Mouse (Mus musculus): Measurements from ENCODE around the gene Cstf2t.

Cstf2t gene

DNA sequence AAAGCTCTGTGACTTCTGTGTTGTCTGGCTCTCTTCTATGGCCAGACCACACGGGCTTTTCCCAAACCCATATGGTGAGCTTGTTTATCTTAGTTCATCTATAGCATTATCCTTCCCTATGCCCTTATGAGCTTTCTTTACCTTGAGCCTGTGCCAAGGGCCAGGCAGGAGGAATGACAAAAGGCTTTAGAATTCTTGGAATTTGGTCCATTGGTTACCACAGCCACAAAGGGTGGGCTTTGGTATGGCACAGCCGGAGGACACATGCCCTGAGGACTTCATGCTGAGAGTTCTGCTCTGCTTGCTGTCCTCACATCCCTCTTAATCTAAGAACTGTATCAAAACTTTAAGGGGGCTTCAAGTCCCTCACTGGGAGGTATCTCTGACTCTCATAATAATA lies 53.7 kb downstream of the Cstf2t start:
- peak; percentile 29 for DNase-seq (ENCODE audit: extremely low read depth, insufficient read length, low spot score)
